9 mouse cellular contexts compared by ENCODE assay signal in the genomic region with DNA sequence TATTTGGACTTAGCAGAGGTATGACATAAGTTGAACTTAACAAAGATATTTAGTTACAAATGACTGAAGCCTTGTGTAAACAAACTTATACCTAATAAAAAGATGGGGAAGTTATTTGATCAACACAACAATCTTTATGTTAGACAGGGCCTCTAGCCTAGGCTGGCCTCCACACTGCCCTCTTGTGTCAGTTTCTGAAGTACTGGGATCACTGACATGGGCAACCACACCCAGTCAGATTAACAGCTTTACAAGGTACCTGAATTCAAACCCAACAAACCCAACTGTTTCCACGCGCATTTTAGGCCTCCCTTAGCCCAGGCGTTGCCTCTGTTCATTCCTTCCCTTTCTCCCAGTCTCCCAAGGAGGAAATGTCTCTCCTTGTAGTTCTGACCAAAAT. TPM values are rescaled to one million over a fixed set of nuclear protein-coding genes. Genes with fewer than 3 reads are reported as not detected.
DNase-seq lines count a peak whose midpoint lies in the region; ATAC-seq and TF ChIP-seq lines count a peak whose summit lies in the region.
"Had no signal": no experiment of that assay in that cellular context is flagged by ENCODE, and none has a peak within 500 bp of the region (broad histone marks: within the 10 kb centered on the region; RNA-seq: fewer than 3 reads in every experiment).

No protein-coding gene starts in this region.

- H3K9ac ChIP-seq in liver, embryonic 12.5 days: no peak overlapping the region
- H3K9ac ChIP-seq: hindbrain, embryonic 15.5 days had no signal

- no peak overlapping the region for H3K4me3 ChIP-seq in liver, embryonic 12.5 days
- H3K4me3 ChIP-seq in cortical plate, adult 2 months (ENCODE audit: insufficient read depth, low read length): no peak overlapping the region
- no peak overlapping the region for H3K4me3 ChIP-seq in midbrain, embryonic 10.5 days
- H3K4me3 ChIP-seq: hindbrain, embryonic 15.5 days had no signal

- WGBS in liver, embryonic 12.5 days (ENCODE audit: insufficient replicate concordance): 62% methylated on average over 3 of the region's 3 CpGs
- WGBS in midbrain, embryonic 10.5 days: 78% methylated on average over 3 of the region's 3 CpGs

- no peak overlapping the region for H3K4me2 ChIP-seq in liver, embryonic 12.5 days
- H3K4me2 ChIP-seq: hindbrain, embryonic 15.5 days had no signal

- peaks cover 12% of the 10 kb centered on the region for H3K4me1 ChIP-seq in liver, embryonic 12.5 days
- H3K4me1 ChIP-seq in cortical plate, adult 2 months (ENCODE audit: control insufficient read depth, insufficient read depth, low read length): no peaks in the 10 kb centered on the region
- no peaks in the 10 kb centered on the region for H3K4me1 ChIP-seq in midbrain, embryonic 10.5 days
- H3K4me1 ChIP-seq: hindbrain, embryonic 15.5 days had no signal

- no peak for TF ChIP-seq POLR2A in cortical plate, adult 2 months (IDR thresholded peaks at IDR 0.05; ENCODE audit: extremely low read depth, insufficient read depth, low read length)

- no peak for ATAC-seq in liver, embryonic 12.5 days

- no peaks in the 10 kb centered on the region for H3K9me3 ChIP-seq in liver, embryonic 12.5 days (replicated peaks)
- H3K9me3 ChIP-seq in midbrain, embryonic 10.5 days (replicated peaks): no peaks in the 10 kb centered on the region
- H3K9me3 ChIP-seq: hindbrain, embryonic 15.5 days had no signal

- H3K36me3 ChIP-seq in liver, embryonic 12.5 days: no peaks in the 10 kb centered on the region
- no peaks in the 10 kb centered on the region for H3K36me3 ChIP-seq in splenic B cell, adult 2 months (ENCODE audit: control insufficient read depth, insufficient read depth, low read length, poor library complexity, severe bottlenecking)
- H3K36me3 ChIP-seq in midbrain, embryonic 10.5 days: no peaks in the 10 kb centered on the region
- H3K36me3 ChIP-seq: hindbrain, embryonic 15.5 days had no signal

- no peak overlapping the region for H3K27ac ChIP-seq in liver, embryonic 12.5 days
- H3K27ac ChIP-seq in cortical plate, adult 2 months (ENCODE audit: insufficient read depth, low read length): no peak overlapping the region
- H3K27ac ChIP-seq in midbrain, embryonic 10.5 days (replicated peaks): no peak overlapping the region
- H3K27ac ChIP-seq: hindbrain, embryonic 15.5 days had no signal

- TF ChIP-seq CTCF in cortical plate, adult 2 months (IDR thresholded peaks at IDR 0.05; ENCODE audit: extremely low read depth, insufficient read depth, low read length): peak; percentile 34; the same call in 1 of the 2 replicates

- H3K27me3 ChIP-seq in liver, embryonic 12.5 days (replicated peaks): no peaks in the 10 kb centered on the region
- no peaks in the 10 kb centered on the region for H3K27me3 ChIP-seq in splenic B cell, adult 2 months (ENCODE audit: control insufficient read depth, insufficient read depth, low read length, poor library complexity, severe bottlenecking)
- no peaks in the 10 kb centered on the region for H3K27me3 ChIP-seq in midbrain, embryonic 10.5 days (ENCODE audit: low read depth, poor library complexity, severe bottlenecking)
- H3K27me3 ChIP-seq: hindbrain, embryonic 15.5 days had no signal

- DNase-seq in adrenal gland, postnatal 36 days: peak; percentile 20 to 32
- DNase-seq in adrenal gland, postnatal 4 days (ENCODE audit: low spot score in 2 of 2): no peak
- DNase-seq in liver: peak; percentile 30
- DNase-seq in splenic B cell, adult 2 months (ENCODE audit: low read depth, low spot score): peak; percentile 39
- no peak for DNase-seq in midbrain, embryonic 10.5 days (ENCODE audit: low spot score)
- no peak for DNase-seq in layer of hippocampus, postnatal 10 days (ENCODE audit: low spot score in 2 of 2)

RNA-seq across cellular contexts. Expression of a gene that starts 28.7 kb away (rescaled TPM):
- total RNA-seq in adrenal gland, postnatal 36 days (2021): 10 to 100 TPM; 20.0 to 37.1 TPM
- 10 to 100 TPM; 36.1 to 37.5 TPM for total RNA-seq in adrenal gland, postnatal 4 days (2021)
- polyA plus RNA-seq in liver, embryonic 12.5 days (2016; fragmentation: Nextera tagmentation; extraction: Ambion mirVana): 23.8 and 25.3 TPM in 2 replicates
- 12.2 and 12.3 TPM in 2 replicates for polyA plus RNA-seq in cortical plate, adult 2 months (2012; rRNA removed)
- 37.8 and 37.9 TPM in 2 replicates for polyA plus RNA-seq in midbrain, embryonic 10.5 days (2016; fragmentation: Nextera tagmentation; extraction: Ambion mirVana)
- 10 to 100 TPM; 26.2 to 29.3 TPM for total RNA-seq in layer of hippocampus, postnatal 10 days (2021)

RNA-seq across cellular contexts. Expression of a gene that starts 31.0 kb away (rescaled TPM):
- total RNA-seq in adrenal gland, postnatal 36 days (2021): 100 to 1,000 TPM in 1 of 2 experiments, 10 to 100 TPM in 1; 65.0 to 339 TPM
- total RNA-seq in adrenal gland, postnatal 4 days (2021): 10 to 100 TPM; 53.9 to 63.7 TPM
- polyA plus RNA-seq in liver, embryonic 12.5 days (2016; fragmentation: Nextera tagmentation; extraction: Ambion mirVana): 18.5 and 20.1 TPM in 2 replicates
- 49.0 and 49.2 TPM in 2 replicates for polyA plus RNA-seq in cortical plate, adult 2 months (2012; rRNA removed)
- 31.9 and 33.0 TPM in 2 replicates for polyA plus RNA-seq in midbrain, embryonic 10.5 days (2016; fragmentation: Nextera tagmentation; extraction: Ambion mirVana)
- total RNA-seq in layer of hippocampus, postnatal 10 days (2021): 10 to 100 TPM; 51.9 to 58.7 TPM

Comparison
In these comparisons a context has a peak if more than half of its experiments do, and no peak if none do; other contexts are left out.
1. DNase-seq: peak in adrenal gland, postnatal 36 days (2 of 2), liver (single experiment) and splenic B cell, adult 2 months (single experiment); none in adrenal gland, postnatal 4 days (0 of 2), midbrain, embryonic 10.5 days (single experiment) and layer of hippocampus, postnatal 10 days (0 of 2).